Mouse (Mus musculus) liver, adult 2 months (tissue): ENCODE data around the gene Ripor3. TPM values are rescaled to one million over a fixed set of nuclear protein-coding genes. Genes with fewer than 3 reads are reported as not detected.

ENCODE experiments used
- DNase-seq: peaks from one replicate; pipeline ENCODE4 v3.0.0-alpha.2; 2011; ENCODE audit warnings: low read depth, low spot score; ENCODE audit errors: extremely low read depth
- H3K27ac ChIP-seq: fragments of 200-500 bp; replicated peaks from 2 replicates; pipeline ENCODE4 v1.5.1; 2012; ENCODE audit warnings: low read depth, mild to moderate bottlenecking, control low read depth, inconsistent platforms, low read length; ENCODE audit not compliant: insufficient read depth
- H3K27me3 ChIP-seq: fragments of 200-500 bp; 2 replicates; pipeline ENCODE4 v1.6.1; 2012; ENCODE audit warnings: mild to moderate bottlenecking, moderate library complexity, low read length, inconsistent platforms; ENCODE audit not compliant: control insufficient read depth, insufficient read depth
- H3K36me3 ChIP-seq: fragments of 200-500 bp; 2 replicates; pipeline ENCODE4 v1.6.1; 2012; ENCODE audit warnings: low read length, inconsistent platforms; ENCODE audit not compliant: control insufficient read depth, insufficient read depth
- H3K4me1 ChIP-seq: fragments of 200-500 bp; 2 replicates; pipeline ENCODE4 v1.6.1; 2011; ENCODE audit warnings: low read length; ENCODE audit not compliant: control insufficient read depth, insufficient read depth
- H3K4me3 ChIP-seq: fragments of 200-500 bp; 2 replicates; pipeline ENCODE4 v1.5.1; 2011; ENCODE audit warnings: low read depth, mild to moderate bottlenecking, control low read depth, low read length, moderate library complexity; ENCODE audit not compliant: insufficient read depth
- H3K79me2 ChIP-seq: fragments of 200-500 bp; 2 replicates; pipeline ENCODE4 v1.6.1; 2012; ENCODE audit warnings: inconsistent platforms, mild to moderate bottlenecking, low read length, moderate library complexity; ENCODE audit not compliant: control insufficient read depth, insufficient read depth
- H3K9ac ChIP-seq: fragments of 200-500 bp; 2 replicates; pipeline ENCODE4 v1.6.1; 2012; ENCODE audit warnings: low read depth, mild to moderate bottlenecking, control low read depth, inconsistent platforms, low read length
- CTCF ChIP-seq: fragments of 200-500 bp; IDR thresholded peaks from 2 replicates; pipeline ENCODE4 v1.5.1; 2011; ENCODE audit warnings: low read depth, low read length, control low read depth
- POLR2A ChIP-seq: fragments of 200-500 bp; IDR thresholded peaks from 2 replicates; pipeline ENCODE4 v1.6.1; 2011; ENCODE audit warnings: low read length, control low read depth; ENCODE audit not compliant: insufficient read depth; ENCODE audit errors: extremely low read depth
- WGBS: fragments of 180-500 bp; shearing (Covaris S2); methylation state at CpG from one replicate; pipeline ENCODE4 v1.1.7; 2018; 5-methylcytosine and 5-hydroxymethylcytosine counted together
- polyA plus RNA-seq: library from polyadenylated mRNA; depleted of rRNA; stranded (reverse); fragments of >200 nt; gene quantifications from 2 replicates; pipeline ENCODE4 v1.2.3, GENCODE M21; 2012
- total RNA-seq: library from RNA; depleted of rRNA; stranded (reverse); fragments of >200 nt; gene quantifications from 2 replicates; pipeline ENCODE4 v1.2.3, GENCODE M21; 2014

Ripor3 gene
- total and polyA plus RNA-seq, 2 experiments, result 0.92 to 1.9 TPM

- H3K9ac ChIP-seq, result no peak overlapping the region
- no peak for TF ChIP-seq CTCF
- no peak for TF ChIP-seq POLR2A
- H3K4me1 ChIP-seq, result peaks cover 25% of the 10 kb centered on the region
- H3K27me3 ChIP-seq, result no peaks in the 10 kb centered on the region
- no peak overlapping the region for H3K4me3 ChIP-seq
- no peak for DNase-seq
- H3K79me2 ChIP-seq, result peaks cover 10% of the 10 kb centered on the region
- WGBS, result 94% methylated on average over 4 of the region's 4 CpGs
- H3K36me3 ChIP-seq, result peaks cover 11% of the 10 kb centered on the region; the same call in 1 of the 2 replicates
- H3K27ac ChIP-seq, result no peak overlapping the region
These were observed 47.2 kb downstream of the Ripor3 start for GRCm38 (mm10) chr2:167963176-167963575.

GRCm38 (mm10) chr2:167962347-167962746 lies 48.1 kb downstream of the Ripor3 start:
- Histone ChIP-seq H3K4me3 (no peak overlapping the region), H3K36me3 (peaks cover 11% of the 10 kb centered on the region; the same call in 1 of the 2 replicates), H3K4me1 (peaks cover 28% of the 10 kb centered on the region), H3K79me2 (peaks cover 10% of the 10 kb centered on the region), H3K9ac (no peak overlapping the region), H3K27ac (no peak overlapping the region), H3K27me3 (no peaks in the 10 kb centered on the region)
- no peak for DNase-seq
- whole genome bisulfite sequencing, result 85% methylated on average over 6 of the region's 6 CpGs
- TF ChIP-seq CTCF, result no peak
- no peak for TF ChIP-seq POLR2A

- H3K4me1 ChIP-seq, result peaks cover 28% of the 10 kb centered on the region
- DNase-seq, result no peak
- WGBS, result 82% methylated on average over 8 of the region's 8 CpGs
- H3K36me3 ChIP-seq, result peaks cover 9% of the 10 kb centered on the region; the same call in 1 of the 2 replicates
- peaks cover 12% of the 10 kb centered on the region for H3K79me2 ChIP-seq
- no peak for TF ChIP-seq POLR2A
- TF ChIP-seq CTCF, result no peak
- no peaks in the 10 kb centered on the region for H3K27me3 ChIP-seq
- H3K9ac ChIP-seq, result no peak overlapping the region
- peak overlapping the region; percentile 26; the same call in 1 of the 2 replicates for H3K27ac ChIP-seq
- no peak overlapping the region for H3K4me3 ChIP-seq
These were observed 49.8 kb downstream of the Ripor3 start for GRCm38 (mm10) chr2:167960584-167960983.

GRCm38 (mm10) chr2:167959996-167960395 lies 50.4 kb downstream of the Ripor3 start:
- Histone ChIP-seq H3K36me3 (peaks cover 4% of the 10 kb centered on the region; the same call in 1 of the 2 replicates), H3K79me2 (peaks cover 13% of the 10 kb centered on the region), H3K27me3 (no peaks in the 10 kb centered on the region), H3K27ac (peak overlapping the region; percentile 26), H3K4me3 (no peak overlapping the region), H3K9ac (no peak overlapping the region), H3K4me1 (peaks cover 28% of the 10 kb centered on the region)
- DNase-seq, result no peak
- WGBS, result 50% methylated on average over 7 of the region's 7 CpGs
- TF ChIP-seq POLR2A, result no peak
- no peak for TF ChIP-seq CTCF

- Histone ChIP-seq H3K9ac (peak overlapping the region; percentile 22; the same call in 1 of the 2 replicates), H3K27me3 (no peaks in the 10 kb centered on the region), H3K36me3 (no peaks in the 10 kb centered on the region), H3K79me2 (peaks cover 18% of the 10 kb centered on the region), H3K4me1 (peaks cover 28% of the 10 kb centered on the region), H3K27ac (peak overlapping the region; percentile 87), H3K4me3 (no peak overlapping the region)
- WGBS, result 13% methylated on average over 4 of the region's 4 CpGs
- TF ChIP-seq CTCF (no peak), POLR2A (no peak)
- DNase-seq, result peak; percentile 73
These were observed 51.0 kb downstream of the Ripor3 start for GRCm38 (mm10) chr2:167959384-167959911.

GRCm38 (mm10) chr2:167958843-167959242 lies 51.6 kb downstream of the Ripor3 start:
- TF ChIP-seq POLR2A, result no peak
- no peak for TF ChIP-seq CTCF
- Histone ChIP-seq H3K9ac (no peak overlapping the region), H3K27ac (peak overlapping the region; percentile 87), H3K79me2 (peaks cover 18% of the 10 kb centered on the region), H3K27me3 (no peaks in the 10 kb centered on the region), H3K4me3 (no peak overlapping the region), H3K36me3 (no peaks in the 10 kb centered on the region), H3K4me1 (peaks cover 28% of the 10 kb centered on the region)
- DNase-seq, result peak; percentile 96
- under 1% methylated on average over 4 of the region's 4 CpGs for WGBS
